Mouse (Mus musculus) forebrain, embryonic 12.5 days (tissue): ENCODE measurements at regions not wholly inside any gene's neighbourhood (a gene's known extent, or its start where the extent isn't known, plus 50 kb on each side); places are given as distances from the start of the nearest gene placed in this dataset.

Experiments
- ATAC-seq: fragments of 200-750 bp; cut with Nextera tagmentation; 2 replicates; pipeline ENCODE4 v1.8.0; 2017; ENCODE audit warnings: moderate TSS enrichment; ENCODE audit not compliant: low FRiP score
- H3K27ac ChIP-seq: fragments of 300-500 bp; sonication (generic); 2 replicates; pipeline ENCODE4 v1.5.1; 2016; ENCODE audit warnings: mild to moderate bottlenecking
- H3K27me3 ChIP-seq: fragments of 300-500 bp; sonication (generic); 2 replicates; pipeline ENCODE4 v1.6.1; 2016; ENCODE audit warnings: mild to moderate bottlenecking
- H3K36me3 ChIP-seq: fragments of 300-500 bp; sonication (generic); replicated peaks from 2 replicates; pipeline ENCODE4 v1.6.1; 2016; ENCODE audit warnings: mild to moderate bottlenecking
- H3K4me1 ChIP-seq: fragments of 300-500 bp; sonication (generic); 2 replicates; pipeline ENCODE4 v1.6.1; 2016
- H3K4me2 ChIP-seq: fragments of 300-500 bp; sonication (generic); 2 replicates; pipeline ENCODE4 v1.6.1; 2016; ENCODE audit warnings: mild to moderate bottlenecking, moderate library complexity
- H3K4me3 ChIP-seq: fragments of 300-500 bp; sonication (generic); replicated peaks from 2 replicates; pipeline ENCODE4 v1.5.1; 2016; ENCODE audit warnings: mild to moderate bottlenecking
- H3K9ac ChIP-seq: fragments of 300-500 bp; sonication (generic); 2 replicates; pipeline ENCODE4 v1.6.1; 2016; ENCODE audit warnings: mild to moderate bottlenecking
- H3K9me3 ChIP-seq: fragments of 300-500 bp; sonication (generic); 2 replicates; pipeline ENCODE4 v1.6.1; 2016
- WGBS: fragments of 180-500 bp; shearing (Covaris S2); methylation state at CpG from one replicate; pipeline ENCODE4 v1.1.7; 2016; 5-methylcytosine and 5-hydroxymethylcytosine counted together

DNA sequence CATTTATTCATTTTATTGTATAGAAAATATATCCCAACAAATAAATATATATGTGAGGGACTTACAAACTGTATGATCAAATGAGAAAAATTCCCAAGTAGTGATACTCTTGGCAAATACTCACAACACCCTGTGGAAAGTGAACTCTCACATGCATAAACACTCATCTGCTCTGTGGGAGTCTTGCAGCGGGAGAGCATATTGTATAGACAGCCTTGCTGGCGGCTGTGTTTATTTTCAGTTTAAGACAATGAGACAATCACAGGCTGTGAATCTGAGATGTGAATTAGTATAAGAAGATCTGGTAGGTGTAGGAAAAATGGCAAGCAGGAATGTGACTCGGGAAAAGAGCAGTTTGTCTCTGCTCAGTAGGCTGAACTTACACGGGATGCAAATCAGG lies 2841.7 kb downstream of the Poteg start:
- ATAC-seq: no peak
- 50% methylated on average over 4 of the region's 4 CpGs for WGBS
- Histone ChIP-seq H3K9ac (no peak overlapping the region), H3K4me2 (no peak overlapping the region), H3K4me3 (no peak overlapping the region), H3K27ac (no peak overlapping the region), H3K9me3 (no peaks in the 10 kb centered on the region), H3K27me3 (no peaks in the 10 kb centered on the region), H3K36me3 (no peaks in the 10 kb centered on the region), H3K4me1 (peaks cover 5% of the 10 kb centered on the region; the same call in 1 of the 2 replicates)

DNA sequence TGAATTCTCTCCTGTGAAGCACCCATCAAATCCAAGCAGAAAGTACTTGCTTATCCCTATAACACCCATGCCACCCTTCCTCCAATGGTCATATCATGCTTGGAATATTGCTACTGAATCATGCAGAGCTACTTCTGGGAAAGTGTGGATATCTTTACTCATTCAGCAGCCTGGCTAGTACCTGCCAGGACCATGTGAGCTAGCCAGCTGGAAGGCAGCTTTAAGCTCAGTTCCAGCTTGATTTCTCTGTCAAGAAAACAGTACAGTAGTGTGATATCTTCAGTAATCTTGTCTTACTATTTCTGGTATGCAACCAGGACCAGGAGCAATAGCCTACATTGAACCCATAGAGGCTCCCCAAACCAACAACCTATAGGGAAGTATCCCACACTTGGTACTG lies 2883.7 kb downstream of the Poteg start:
- H3K27ac ChIP-seq: no peak overlapping the region
- H3K4me1 ChIP-seq: no peaks in the 10 kb centered on the region
- no peaks in the 10 kb centered on the region for H3K9me3 ChIP-seq
- no peaks in the 10 kb centered on the region for H3K36me3 ChIP-seq
- H3K4me2 ChIP-seq: no peak overlapping the region
- H3K27me3 ChIP-seq: no peaks in the 10 kb centered on the region
- no peak overlapping the region for H3K9ac ChIP-seq
- no peak overlapping the region for H3K4me3 ChIP-seq
- ATAC-seq: no peak

DNA sequence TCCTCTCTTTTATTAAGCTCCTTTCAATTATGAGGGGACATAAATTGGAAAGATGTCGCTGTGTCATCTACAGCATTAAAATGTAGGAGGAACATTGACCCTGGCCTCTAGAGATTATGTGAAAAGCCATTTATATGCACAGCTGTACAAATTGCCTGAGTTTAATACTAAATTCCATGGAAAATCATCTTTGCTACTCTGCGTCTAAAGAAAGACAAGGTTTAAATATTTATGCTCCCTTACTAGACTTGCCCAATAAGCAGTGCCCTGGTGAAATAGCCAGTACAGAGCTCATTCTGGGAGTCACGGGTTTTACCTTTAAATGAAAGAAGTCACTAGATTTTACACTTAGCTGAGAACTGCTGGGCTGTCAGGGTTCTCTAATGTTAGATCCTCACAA lies 2885.9 kb downstream of the Poteg start:
- Histone ChIP-seq H3K9me3 (no peaks in the 10 kb centered on the region), H3K9ac (no peak overlapping the region), H3K4me3 (no peak overlapping the region), H3K4me2 (no peak overlapping the region), H3K27ac (no peak overlapping the region), H3K36me3 (no peaks in the 10 kb centered on the region), H3K4me1 (no peaks in the 10 kb centered on the region), H3K27me3 (no peaks in the 10 kb centered on the region)
- 80% methylated on average over 3 of the region's 3 CpGs for WGBS
- no peak for ATAC-seq

DNA sequence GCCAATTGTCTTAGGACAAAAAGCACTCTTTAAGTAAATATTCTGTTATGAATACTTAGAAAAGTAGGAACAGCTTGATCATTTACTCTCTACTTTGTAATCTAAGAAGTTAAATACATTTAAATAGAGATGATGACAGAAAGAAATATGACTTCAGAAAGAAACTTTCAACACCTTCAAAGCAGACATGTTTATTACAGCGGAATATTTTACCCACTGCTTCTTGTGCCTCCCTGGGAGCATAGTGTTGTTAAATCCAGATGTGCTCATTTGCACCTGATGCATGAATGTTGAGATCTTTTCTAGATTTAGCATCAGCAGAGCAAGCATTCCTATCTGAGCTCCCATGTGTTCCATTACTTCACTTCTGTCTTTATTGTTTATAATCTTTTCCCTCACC lies 2912.0 kb downstream of the Poteg start:
- 86% methylated on average over 1 of the region's 1 CpGs for WGBS
- H3K27ac ChIP-seq: no peak overlapping the region
- H3K9ac ChIP-seq: no peak overlapping the region
- ATAC-seq: no peak
- H3K27me3 ChIP-seq: no peaks in the 10 kb centered on the region
- H3K36me3 ChIP-seq: no peaks in the 10 kb centered on the region
- no peaks in the 10 kb centered on the region for H3K9me3 ChIP-seq
- H3K4me3 ChIP-seq: no peak overlapping the region
- H3K4me1 ChIP-seq: no peaks in the 10 kb centered on the region
- no peak overlapping the region for H3K4me2 ChIP-seq

DNA sequence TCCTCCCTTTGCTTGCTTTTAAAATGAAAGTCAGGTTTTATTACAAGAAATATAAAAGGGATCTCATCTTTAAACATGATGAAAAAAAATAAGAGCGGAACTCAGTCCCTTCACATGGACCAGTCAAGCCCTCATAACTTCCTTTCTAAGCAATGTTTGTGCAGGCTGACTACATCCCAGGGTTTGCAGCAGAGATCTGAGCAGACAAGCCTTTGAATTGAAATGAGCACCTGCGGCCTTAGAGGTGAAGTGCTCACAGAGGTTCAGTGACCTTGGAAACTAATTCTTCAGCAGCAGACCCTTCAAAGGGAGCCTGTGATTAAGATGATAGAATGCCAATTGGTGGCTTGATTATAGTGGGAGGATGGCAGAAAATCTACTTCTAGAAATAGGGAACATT lies 2918.3 kb downstream of the Poteg start:
- H3K27ac ChIP-seq: no peak overlapping the region
- no peaks in the 10 kb centered on the region for H3K4me1 ChIP-seq
- ATAC-seq: no peak
- WGBS: 79% methylated on average over 2 of the region's 2 CpGs
- H3K27me3 ChIP-seq: no peaks in the 10 kb centered on the region
- no peaks in the 10 kb centered on the region for H3K36me3 ChIP-seq
- no peaks in the 10 kb centered on the region for H3K9me3 ChIP-seq
- no peak overlapping the region for H3K4me2 ChIP-seq
- no peak overlapping the region for H3K9ac ChIP-seq
- H3K4me3 ChIP-seq: no peak overlapping the region

DNA sequence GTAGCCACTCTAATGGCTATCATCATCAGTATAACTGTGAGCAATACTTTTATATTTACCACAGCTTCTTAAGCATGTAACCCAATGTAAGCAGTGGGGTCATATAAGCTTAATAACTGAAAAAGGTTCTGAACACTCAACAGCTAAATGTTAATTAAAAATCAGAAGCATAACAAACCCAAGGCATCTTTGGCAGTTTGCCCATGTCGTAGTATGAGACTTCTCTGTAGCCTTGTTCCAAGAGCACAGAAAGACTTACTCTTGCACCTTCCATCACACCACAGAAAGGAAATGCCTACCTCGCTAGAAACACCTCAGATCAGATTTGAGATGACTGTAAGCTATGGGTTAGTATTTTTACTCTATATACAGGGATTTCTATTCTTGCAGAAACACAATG lies 2944.5 kb downstream of the Poteg start:
- no peaks in the 10 kb centered on the region for H3K27me3 ChIP-seq
- WGBS: 78% methylated on average over 2 of the region's 2 CpGs
- no peak overlapping the region for H3K4me2 ChIP-seq
- H3K9me3 ChIP-seq: no peaks in the 10 kb centered on the region
- no peak for ATAC-seq
- no peaks in the 10 kb centered on the region for H3K4me1 ChIP-seq
- no peak overlapping the region for H3K4me3 ChIP-seq
- H3K9ac ChIP-seq: no peak overlapping the region
- no peaks in the 10 kb centered on the region for H3K36me3 ChIP-seq
- H3K27ac ChIP-seq: no peak overlapping the region

DNA sequence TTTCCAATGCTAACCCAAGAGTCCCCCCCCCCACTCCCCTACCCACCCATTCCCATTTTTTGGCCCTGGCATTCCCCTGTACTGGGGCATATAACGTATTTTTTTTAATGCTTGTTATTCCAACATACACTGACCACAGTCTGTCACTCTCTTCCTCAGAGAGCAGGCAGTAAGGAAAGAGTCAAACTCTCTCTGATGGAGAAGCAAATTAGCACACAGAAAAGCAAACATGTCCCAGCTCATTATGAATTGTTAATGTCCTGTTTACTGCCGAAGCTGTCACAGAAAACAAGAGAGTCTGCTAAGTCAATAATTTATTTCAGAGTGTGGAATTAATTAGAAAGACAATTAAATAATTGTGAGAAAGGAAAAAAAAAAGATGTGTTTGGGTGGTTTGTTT lies 2989.1 kb upstream of the 5930422O12Rik start:
- Histone ChIP-seq H3K9me3 (no peaks in the 10 kb centered on the region), H3K4me3 (no peak overlapping the region), H3K4me2 (no peak overlapping the region), H3K9ac (no peak overlapping the region), H3K36me3 (no peaks in the 10 kb centered on the region), H3K27me3 (no peaks in the 10 kb centered on the region), H3K27ac (no peak overlapping the region), H3K4me1 (no peaks in the 10 kb centered on the region)
- 55% methylated on average over 2 of the region's 2 CpGs for WGBS
- no peak for ATAC-seq

DNA sequence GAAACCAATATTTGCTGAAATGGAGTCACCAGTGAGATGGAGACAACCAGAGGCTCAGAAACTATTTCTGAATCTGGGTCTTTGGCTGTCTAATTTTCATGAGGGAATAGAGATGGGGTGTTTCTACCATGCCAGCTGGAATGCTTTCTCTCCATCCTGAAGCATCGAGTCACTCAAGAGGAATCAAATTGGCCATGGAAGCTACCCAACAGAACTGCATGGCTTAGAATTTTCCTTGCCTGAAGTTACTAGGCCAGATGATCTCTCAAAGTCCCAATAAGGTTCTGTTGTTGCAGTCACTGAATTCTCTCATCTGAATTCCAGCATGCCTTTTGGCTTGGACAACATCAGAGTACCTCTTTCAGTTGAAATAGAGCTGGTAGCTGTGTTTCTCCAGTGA lies 2986.7 kb upstream of the 5930422O12Rik start:
- Histone ChIP-seq H3K27ac (no peak overlapping the region), H3K4me3 (no peak overlapping the region), H3K27me3 (no peaks in the 10 kb centered on the region), H3K4me2 (no peak overlapping the region), H3K4me1 (no peaks in the 10 kb centered on the region), H3K9ac (no peak overlapping the region), H3K36me3 (no peaks in the 10 kb centered on the region), H3K9me3 (no peaks in the 10 kb centered on the region)
- WGBS: 85% methylated on average over 1 of the region's 1 CpGs
- no peak for ATAC-seq

DNA sequence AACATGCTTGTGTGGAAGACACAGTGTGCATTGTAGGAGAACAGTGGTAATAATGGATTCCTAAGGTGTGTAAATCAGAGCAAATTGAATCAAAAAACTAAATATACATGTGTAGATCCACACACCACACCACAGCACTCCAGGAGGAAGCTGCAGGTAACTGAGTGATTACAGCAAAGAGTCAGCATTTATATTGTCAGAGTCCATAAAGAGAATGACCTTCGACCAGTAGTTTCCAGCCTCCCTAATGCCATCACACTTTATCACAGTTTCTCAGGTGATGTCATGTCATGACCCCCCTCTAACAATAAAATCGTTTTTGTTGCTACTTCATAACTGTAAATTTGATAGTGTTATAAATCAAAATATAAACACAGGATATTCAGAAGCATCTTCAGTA lies 2984.6 kb upstream of the 5930422O12Rik start:
- H3K27me3 ChIP-seq: no peaks in the 10 kb centered on the region
- no peak overlapping the region for H3K9ac ChIP-seq
- no peaks in the 10 kb centered on the region for H3K4me1 ChIP-seq
- H3K4me2 ChIP-seq: no peak overlapping the region
- ATAC-seq: no peak
- WGBS: 85% methylated on average over 2 of the region's 2 CpGs
- H3K27ac ChIP-seq: no peak overlapping the region
- H3K36me3 ChIP-seq: no peaks in the 10 kb centered on the region
- no peak overlapping the region for H3K4me3 ChIP-seq
- no peaks in the 10 kb centered on the region for H3K9me3 ChIP-seq

DNA sequence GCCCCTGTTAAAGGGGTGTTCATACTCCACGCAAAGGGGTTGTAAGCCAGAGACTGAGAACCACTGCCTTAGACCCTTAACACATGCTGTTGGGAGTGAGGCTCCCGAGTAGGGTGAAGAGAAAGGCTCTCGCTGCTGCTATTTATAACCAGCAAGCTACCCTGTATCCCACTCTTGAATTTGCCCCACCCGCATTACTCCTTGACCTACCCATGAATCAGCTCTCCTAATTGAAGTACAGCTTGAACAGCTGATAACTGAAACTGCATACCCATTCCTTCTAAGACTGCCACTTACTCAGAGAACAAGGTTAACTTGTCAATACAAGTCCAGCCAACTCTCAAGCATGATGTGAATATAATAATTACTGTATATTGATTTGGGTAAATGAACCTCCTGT lies 2984.2 kb upstream of the 5930422O12Rik start:
- no peaks in the 10 kb centered on the region for H3K36me3 ChIP-seq
- H3K27me3 ChIP-seq: no peaks in the 10 kb centered on the region
- no peak overlapping the region for H3K4me3 ChIP-seq
- no peak for ATAC-seq
- H3K4me1 ChIP-seq: no peaks in the 10 kb centered on the region
- 86% methylated on average over 4 of the region's 4 CpGs for WGBS
- no peaks in the 10 kb centered on the region for H3K9me3 ChIP-seq
- no peak overlapping the region for H3K27ac ChIP-seq
- no peak overlapping the region for H3K4me2 ChIP-seq
- H3K9ac ChIP-seq: no peak overlapping the region

DNA sequence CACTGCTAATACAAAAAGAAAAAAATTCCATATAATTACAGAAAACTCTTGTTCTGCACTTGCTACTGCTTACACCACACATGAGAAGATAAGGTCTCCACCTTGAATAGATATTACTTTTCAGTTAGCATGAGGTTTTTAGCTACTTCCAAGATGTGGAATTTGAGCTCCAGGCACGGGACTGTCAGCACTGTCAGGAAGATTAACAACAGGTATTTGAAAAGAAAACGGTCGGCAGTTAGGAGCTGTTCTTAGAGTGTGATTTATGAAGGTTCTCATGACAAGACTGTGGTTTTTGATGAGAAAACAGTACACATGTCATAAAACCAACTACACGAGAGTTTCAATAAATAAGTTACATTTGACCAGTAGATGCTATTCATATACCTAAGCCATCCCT lies 2970.4 kb upstream of the 5930422O12Rik start:
- ATAC-seq: no peak
- Histone ChIP-seq H3K9me3 (no peaks in the 10 kb centered on the region), H3K4me2 (no peak overlapping the region), H3K9ac (no peak overlapping the region), H3K36me3 (no peaks in the 10 kb centered on the region), H3K4me3 (no peak overlapping the region), H3K4me1 (no peaks in the 10 kb centered on the region), H3K27ac (no peak overlapping the region), H3K27me3 (no peaks in the 10 kb centered on the region)
- WGBS: 76% methylated on average over 4 of the region's 4 CpGs

DNA sequence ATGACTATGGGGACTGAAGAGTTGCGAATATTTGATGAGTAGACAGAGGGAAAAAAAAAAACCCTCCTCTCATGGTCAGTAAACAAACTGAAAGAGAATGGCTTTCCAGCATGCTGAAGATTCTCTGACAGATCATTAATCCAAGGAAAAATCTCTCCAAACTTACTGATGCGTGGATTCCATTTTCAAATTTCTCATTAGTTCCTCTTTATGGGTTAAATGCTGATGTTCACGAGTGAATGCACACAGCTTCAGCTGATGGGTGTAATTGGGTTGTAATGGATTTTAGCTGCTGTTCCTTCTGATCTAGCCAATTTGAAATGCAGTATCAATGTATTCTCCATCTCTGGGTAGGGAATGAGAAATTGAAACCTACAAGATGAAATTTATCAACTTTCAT lies 2945.6 kb upstream of the 5930422O12Rik start:
- Histone ChIP-seq H3K36me3 (no peaks in the 10 kb centered on the region), H3K4me3 (no peak overlapping the region), H3K4me1 (no peaks in the 10 kb centered on the region), H3K4me2 (no peak overlapping the region), H3K9me3 (no peaks in the 10 kb centered on the region), H3K9ac (no peak overlapping the region), H3K27ac (no peak overlapping the region), H3K27me3 (no peaks in the 10 kb centered on the region)
- ATAC-seq: peak; percentile 46
- WGBS: 35% methylated on average over 3 of the region's 3 CpGs

DNA sequence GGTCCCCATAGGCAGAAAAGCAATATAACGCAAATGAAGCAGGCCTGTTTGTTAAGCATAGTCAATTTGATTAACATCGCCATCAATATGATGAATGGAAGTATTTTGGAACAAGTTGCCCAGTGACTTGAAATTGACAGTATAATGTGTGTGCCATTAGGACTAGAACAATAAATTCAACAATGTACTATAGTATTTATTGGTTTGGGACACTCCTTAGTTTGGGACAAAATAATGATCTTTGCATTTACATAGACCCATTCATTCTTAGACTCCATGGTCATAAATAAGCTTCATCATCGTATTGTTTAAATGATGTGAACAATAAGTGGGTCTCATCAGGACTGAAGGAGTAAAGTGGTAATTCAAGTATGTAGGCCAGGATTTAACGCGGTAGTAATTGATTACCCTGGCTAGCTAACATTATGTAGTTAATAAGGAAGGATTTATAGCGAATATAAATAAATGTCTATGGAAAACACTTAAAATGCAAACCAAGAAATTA lies 2933.6 kb upstream of the 5930422O12Rik start:
- Histone ChIP-seq H3K4me2 (no peak overlapping the region), H3K27ac (no peak overlapping the region), H3K9me3 (no peaks in the 10 kb centered on the region), H3K4me3 (no peak overlapping the region), H3K4me1 (no peaks in the 10 kb centered on the region), H3K9ac (no peak overlapping the region), H3K27me3 (no peaks in the 10 kb centered on the region), H3K36me3 (no peaks in the 10 kb centered on the region)
- WGBS: 73% methylated on average over 6 of the region's 6 CpGs
- no peak for ATAC-seq

DNA sequence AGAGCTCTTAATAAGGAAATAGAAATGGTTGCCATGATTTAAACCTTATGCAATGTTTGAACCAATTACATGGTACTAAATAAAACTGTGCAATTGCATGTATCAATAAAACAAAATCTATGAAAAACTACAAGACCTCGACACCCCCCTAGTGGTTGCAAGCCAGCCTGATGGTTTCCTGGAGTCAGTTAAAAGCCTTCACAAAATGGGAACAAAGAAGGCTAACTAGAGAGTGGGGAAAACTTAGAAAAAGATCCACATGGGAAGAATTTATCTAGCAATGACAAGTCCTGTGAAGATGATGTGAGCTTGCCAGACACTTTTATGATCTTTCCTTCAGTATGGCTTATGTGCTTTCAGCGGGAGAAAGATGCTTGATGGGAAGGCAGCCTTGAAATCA lies 2926.3 kb upstream of the 5930422O12Rik start:
- 75% methylated on average over 2 of the region's 2 CpGs for WGBS
- H3K4me1 ChIP-seq: no peaks in the 10 kb centered on the region
- no peak overlapping the region for H3K4me2 ChIP-seq
- no peaks in the 10 kb centered on the region for H3K36me3 ChIP-seq
- H3K27ac ChIP-seq: no peak overlapping the region
- no peak overlapping the region for H3K9ac ChIP-seq
- H3K9me3 ChIP-seq: no peaks in the 10 kb centered on the region
- no peak for ATAC-seq
- H3K4me3 ChIP-seq: no peak overlapping the region
- H3K27me3 ChIP-seq: no peaks in the 10 kb centered on the region
